Mouse (Mus musculus): Measurements from ENCODE around the gene Npm1.

GRCm38 (mm10) chr11:33127058-33127457, 35.9 kb downstream of the Npm1 start:
- TF ChIP-seq GATA1 (IDR thresholded peaks at IDR 0.05; ENCODE audit: borderline replicate concordance, low read length) (no peak), FLI1 (IDR thresholded peaks at IDR 0.05; ENCODE audit: low read length) (no peak)

Measured in megakaryocyte, embryonic 14.5 days (primary cell).